12 mouse cellular contexts compared by ENCODE assay signal in the genomic region with DNA sequence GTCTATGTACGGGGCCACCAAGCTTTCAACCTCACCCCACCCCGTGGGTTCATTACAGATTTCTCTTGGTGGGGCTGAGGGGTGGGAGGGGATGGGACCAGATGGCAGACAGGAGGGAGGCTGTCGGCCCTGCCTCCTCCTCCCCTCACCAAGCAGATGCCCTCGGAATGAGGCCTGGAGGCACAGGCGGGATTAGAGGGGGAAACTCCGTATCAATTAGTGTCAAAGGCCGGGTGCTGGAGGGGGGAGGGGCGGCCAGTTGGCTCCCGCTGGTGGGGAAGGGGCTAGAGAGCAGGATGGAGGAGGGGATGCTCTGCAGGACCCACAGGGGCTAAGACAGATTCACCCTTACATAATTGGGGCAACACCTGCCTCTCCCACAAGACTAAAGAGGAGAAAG. TPM values are rescaled to one million over a fixed set of nuclear protein-coding genes. Genes with fewer than 3 reads are reported as not detected.
DNase-seq lines count a peak whose midpoint lies in the region; ATAC-seq and TF ChIP-seq lines count a peak whose summit lies in the region.
"Had no signal": no experiment of that assay in that cellular context is flagged by ENCODE, and none has a peak within 500 bp of the region (broad histone marks: within the 10 kb centered on the region; RNA-seq: fewer than 3 reads in every experiment).

No protein-coding gene starts in this region.

- DNase-seq in brain, embryonic 14.5 days (ENCODE audit: low read depth): peak; percentile 92
- DNase-seq in lung, postnatal 4 days: no peak
- no peak for DNase-seq in thymus, adult 2 months
- no peak for DNase-seq in heart, postnatal 25 days (ENCODE audit: low spot score)
- DNase-seq: adrenal gland, adult 8-10 months; kidney, adult 2 months; thymus, postnatal 14 days had no signal

- H3K27me3 ChIP-seq in embryonic facial prominence, embryonic 12.5 days: peaks cover 3% of the 10 kb centered on the region; the same call in 1 of the 2 replicates
- no peaks in the 10 kb centered on the region for H3K27me3 ChIP-seq in hindbrain, embryonic 16.5 days (replicated peaks; ENCODE audit: control insufficient read depth, insufficient read depth, low read length)
- H3K27me3 ChIP-seq in neural tube, embryonic 12.5 days (replicated peaks): no peaks in the 10 kb centered on the region
- H3K27me3 ChIP-seq in thymus, adult 2 months (ENCODE audit: control insufficient read depth, insufficient read depth, low read length): no peaks in the 10 kb centered on the region

- H3K9ac ChIP-seq in embryonic facial prominence, embryonic 12.5 days: no peak overlapping the region
- peak overlapping the region; percentile 43; the same call in 1 of the 2 replicates for H3K9ac ChIP-seq in hindbrain, embryonic 16.5 days (ENCODE audit: low read depth, low read length)
- peak overlapping the region; percentile 47; the same call in 1 of the 2 replicates for H3K9ac ChIP-seq in neural tube, embryonic 12.5 days

- no peak for TF ChIP-seq CTCF in brain, embryonic 14.5 days (IDR thresholded peaks at IDR 0.05; ENCODE audit: borderline replicate concordance, extremely low read depth, insufficient read depth, insufficient read length)
- TF ChIP-seq CTCF in thymus, adult 2 months (IDR thresholded peaks at IDR 0.05; ENCODE audit: borderline replicate concordance, control insufficient read depth, extremely low read depth, insufficient read depth, low read length, poor library complexity): no peak

- WGBS in embryonic facial prominence, embryonic 12.5 days: 0% methylated on average over 8 of the region's 9 CpGs
- WGBS in hindbrain, embryonic 16.5 days: 6% methylated on average over 8 of the region's 9 CpGs
- WGBS in neural tube, embryonic 12.5 days: 4% methylated on average over 9 of the region's 9 CpGs
- 19% methylated on average over 9 of the region's 9 CpGs for WGBS in thymus, adult 2 months

- H3K27ac ChIP-seq in embryonic facial prominence, embryonic 12.5 days: no peak overlapping the region
- no peak overlapping the region for H3K27ac ChIP-seq in hindbrain, embryonic 16.5 days (ENCODE audit: low read depth, low read length)
- 0 out of 2 replicates have a peak overlapping the region, but pooled peaks have one; percentile 53 for H3K27ac ChIP-seq in neural tube, embryonic 12.5 days
- no peak overlapping the region for H3K27ac ChIP-seq in thymus, adult 2 months (ENCODE audit: control insufficient read depth, insufficient read depth, low read length)
- H3K27ac ChIP-seq: macrophage had no signal

- H3K9me3 ChIP-seq in embryonic facial prominence, embryonic 12.5 days: no peaks in the 10 kb centered on the region
- no peaks in the 10 kb centered on the region for H3K9me3 ChIP-seq in hindbrain, embryonic 16.5 days (ENCODE audit: control insufficient read depth, low read length)
- no peaks in the 10 kb centered on the region for H3K9me3 ChIP-seq in neural tube, embryonic 12.5 days

- intact Hi-C loops in heart, postnatal 25 days (cut with DNase I): no loop called here

- H3K4me3 ChIP-seq in embryonic facial prominence, embryonic 12.5 days: no peak overlapping the region
- H3K4me3 ChIP-seq in hindbrain, embryonic 16.5 days (ENCODE audit: low read length): no peak overlapping the region
- H3K4me3 ChIP-seq in neural tube, embryonic 12.5 days: no peak overlapping the region
- no peak overlapping the region for H3K4me3 ChIP-seq in thymus, adult 2 months (ENCODE audit: control insufficient read depth, insufficient read depth, low read length)

- TF ChIP-seq POLR2A in brain, embryonic 14.5 days (IDR thresholded peaks at IDR 0.05; ENCODE audit: borderline replicate concordance, extremely low read depth, insufficient read depth, insufficient read length, poor library complexity, severe bottlenecking): no peak
- no peak for TF ChIP-seq POLR2A in thymus, adult 2 months (IDR thresholded peaks at IDR 0.05; ENCODE audit: control insufficient read depth, extremely low read depth, insufficient read depth, low read length, poor library complexity)

- H3K4me2 ChIP-seq in embryonic facial prominence, embryonic 12.5 days (replicated peaks): peak overlapping the region; percentile 15; the same call in 1 of the 2 replicates
- no peak overlapping the region for H3K4me2 ChIP-seq in hindbrain, embryonic 16.5 days (ENCODE audit: low read length)
- peak overlapping the region; percentile 37 for H3K4me2 ChIP-seq in neural tube, embryonic 12.5 days (replicated peaks)

- H3K36me3 ChIP-seq in embryonic facial prominence, embryonic 12.5 days: no peaks in the 10 kb centered on the region
- H3K36me3 ChIP-seq in hindbrain, embryonic 16.5 days (ENCODE audit: control insufficient read depth, insufficient read depth, low read length): 0 out of 2 replicates have a peak, but pooled peaks cover 2% of the 10 kb centered on the region
- no peaks in the 10 kb centered on the region for H3K36me3 ChIP-seq in neural tube, embryonic 12.5 days
- no peaks in the 10 kb centered on the region for H3K36me3 ChIP-seq in thymus, adult 2 months (ENCODE audit: control insufficient read depth, insufficient read depth, low read length)

- H3K4me1 ChIP-seq in embryonic facial prominence, embryonic 12.5 days: peaks cover 24% of the 10 kb centered on the region
- H3K4me1 ChIP-seq in hindbrain, embryonic 16.5 days (ENCODE audit: control insufficient read depth, insufficient read depth, low read depth, low read length): peaks cover 27% of the 10 kb centered on the region
- H3K4me1 ChIP-seq in neural tube, embryonic 12.5 days: peaks cover 58% of the 10 kb centered on the region
- no peaks in the 10 kb centered on the region for H3K4me1 ChIP-seq in thymus, adult 2 months (replicated peaks; ENCODE audit: control insufficient read depth, insufficient read depth, low read length)

- no peak for ATAC-seq in embryonic facial prominence, embryonic 12.5 days (ENCODE audit: insufficient number of reproducible peaks, insufficient read depth, low FRiP score, low TSS enrichment)
- ATAC-seq in hindbrain, embryonic 16.5 days: peak; percentile 67
- ATAC-seq in neural tube, embryonic 12.5 days (ENCODE audit: low FRiP score, low read depth): peak; percentile 75

RNA-seq across cellular contexts. Expression of gene Srrm4, which starts 22.0 kb away (rescaled TPM):
- 33.3 and 42.0 TPM in 2 replicates for polyA plus RNA-seq in brain, embryonic 14.5 days (2012; rRNA removed)
- 2.4 and 3.2 TPM in 2 replicates for polyA plus RNA-seq in embryonic facial prominence, embryonic 12.5 days (2016; fragmentation: Nextera tagmentation; extraction: Ambion mirVana)
- 15.7 and 16.3 TPM in 2 replicates for polyA plus RNA-seq in hindbrain, embryonic 16.5 days (2015; fragmentation: Nextera tagmentation; extraction: Ambion mirVana)
- polyA plus RNA-seq in neural tube, embryonic 12.5 days (2016; fragmentation: Nextera tagmentation; extraction: Ambion mirVana): 23.7 and 25.0 TPM in 2 replicates
- 0.04 and 0.67 TPM in 2 replicates for polyA plus RNA-seq in thymus, adult 2 months (2012; rRNA removed)
- 1 to 10 TPM; 8.0 to 9.6 TPM for total RNA-seq in heart, postnatal 25 days (2021)
- total RNA-seq: MEL had no signal
- polyA plus RNA-seq: macrophage had no signal
